Mouse (Mus musculus) testis, adult 10 weeks (tissue): Measurements from ENCODE around the gene Rps6ka2. TPM values are rescaled to one million over a fixed set of nuclear protein-coding genes. Genes with fewer than 3 reads are reported as not detected.

ENCODE experiments used
- polyA plus RNA-seq: library from polyadenylated mRNA; stranded (reverse); fragments of 350-450 nt; fragmentation: Illumina TruSeq; extraction: RNeasy Lipid Tissue Mini Kit (QIAGEN cat#74804); gene quantifications from one replicate; pipeline ENCODE4 v1.2.3, GENCODE M21; 2014; ENCODE audit warnings: low read depth, low replicate concordance

The Rps6ka2 gene
- 4.7 TPM for polyA plus RNA-seq

GRCm38 (mm10) chr17:7169627-7170303 is at the start of gene Rps6ka2:
Gene Rps6ka2, plus strand, starts transcription at chr17:7170115.

DNA sequence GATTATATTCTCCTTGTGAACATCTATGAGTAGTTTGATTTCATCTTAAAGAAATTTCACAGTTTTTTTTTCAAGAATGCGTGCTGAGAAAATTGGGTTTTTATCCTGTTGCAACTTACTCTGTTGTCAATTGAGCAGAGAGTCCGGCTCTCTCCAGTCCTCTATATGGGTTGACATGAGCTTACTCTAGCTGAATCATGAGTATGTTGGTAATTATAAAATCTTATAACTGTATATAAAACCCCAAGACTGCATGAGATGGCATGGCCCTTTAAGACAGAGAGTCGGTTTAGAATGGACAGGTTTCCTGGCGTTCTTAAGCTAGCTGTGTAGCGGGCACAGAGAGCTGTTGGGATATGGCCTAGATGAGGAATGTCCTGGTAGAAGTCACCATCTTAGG is 154.4 kb downstream of the Rps6ka2 start, which contains the start of gene Tcp10a:
TSS of gene Tcp10a (plus strand) at position 301 of the 400 bp plus-strand sequence.

GRCm38 (mm10) chr17:7352596-7352995 is 182.7 kb downstream of the Rps6ka2 start, which contains the start of gene Ttll2:
Gene Ttll2, minus strand, starts transcription at chr17:7352696.

Other genes with a start within 250 kb of the Rps6ka2 start
- gene Rsph3b, start 221.4 kb upstream of the Rps6ka2 start, polyA plus RNA-seq = 127 TPM
- gene Tagap1, start 209.0 kb upstream of the Rps6ka2 start, polyA plus RNA-seq = 51.2 TPM
- 97.8 TPM for gene Rnaset2b, start 199.5 kb upstream of the Rps6ka2 start, polyA plus RNA-seq
- gene Gm49721, start 191.2 kb upstream of the Rps6ka2 start, polyA plus RNA-seq = 0.07 TPM
- gene Gm1604a, start 144.5 kb upstream of the Rps6ka2 start, polyA plus RNA-seq = not detected
- 361 TPM for gene Tcp10a, start 154.5 kb downstream of the Rps6ka2 start, polyA plus RNA-seq
- gene Ttll2, start 182.6 kb downstream of the Rps6ka2 start, polyA plus RNA-seq = 11.7 TPM
- not detected for gene Gm49630, start 201.9 kb downstream of the Rps6ka2 start, polyA plus RNA-seq
- gene Unc93a2, start 215.3 kb downstream of the Rps6ka2 start, polyA plus RNA-seq = 2.2 TPM